Mouse (Mus musculus) testis, postnatal 10 days (tissue): ENCODE measurements around the gene Snx15.

Source experiments
- DNase-seq: peaks from one replicate; pipeline ENCODE4 v3.0.0; 2021; ENCODE audit warnings: low spot score

Gene Snx15

GRCm38 (mm10) chr19:6070571-6071250 lies 57.4 kb downstream of the Snx15 start:
- DNase-seq = no peak

DNA sequence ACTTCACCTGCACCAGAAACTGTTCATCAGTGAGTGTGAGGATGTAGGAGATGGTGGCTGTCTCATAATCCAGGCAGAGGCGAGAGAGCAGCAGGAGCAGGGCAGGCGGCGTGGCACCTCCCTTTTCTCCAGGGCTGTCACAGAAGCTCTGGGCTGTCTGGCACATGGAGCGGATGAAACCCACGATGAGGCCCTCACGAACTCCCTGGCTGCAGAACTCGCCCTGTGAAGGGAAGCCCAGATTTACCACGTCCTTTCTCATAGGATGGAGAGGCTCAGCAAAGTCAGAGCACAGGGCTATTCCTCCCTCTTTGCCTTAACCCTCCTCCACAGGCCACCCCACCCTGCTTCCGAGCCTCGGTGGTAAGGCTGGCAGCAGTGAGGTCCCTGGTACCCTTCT lies 58.3 kb downstream of the Snx15 start:
- DNase-seq = no peak
